Mouse (Mus musculus): ENCODE measurements around the gene Vmn1r196. TPM values are rescaled to one million over a fixed set of nuclear protein-coding genes. Genes with fewer than 3 reads are reported as not detected.

Vmn1r196 gene
- polyA plus RNA-seq (2015; fragmentation: Nextera tagmentation; extraction: Ambion mirVana) = not detected in 2 replicates

GRCm38 (mm10) chr13:22289620-22290019, at the start of gene Vmn1r196:
Gene Vmn1r196 (plus strand): TSS chr13:22289920.

GRCm38 (mm10) chr13:22243915-22244314, 45.8 kb upstream of the Vmn1r196 start, which contains the start of gene Vmn1r194:
Gene Vmn1r194 (plus strand): TSS chr13:22244215.

GRCm38 (mm10) chr13:22270222-22270621, 19.5 kb upstream of the Vmn1r196 start, which contains the start of gene Vmn1r195:
Gene Vmn1r195 (plus strand): TSS chr13:22270522.

GRCm38 (mm10) chr13:22324289-22324688, 34.6 kb downstream of the Vmn1r196 start, which contains the start of gene Vmn1r197:
Gene Vmn1r197 (plus strand): TSS chr13:22324589.

Other genes with a start within 250 kb of the Vmn1r196 start
- gene Hist1h4i, start 248.6 kb upstream of the Vmn1r196 start, polyA plus RNA-seq (2015; fragmentation: Nextera tagmentation; extraction: Ambion mirVana) = 4.6 and 7.5 TPM in 2 replicates
- gene Hist1h2ag, start 247.0 kb upstream of the Vmn1r196 start, polyA plus RNA-seq (2015; fragmentation: Nextera tagmentation; extraction: Ambion mirVana) = 8.4 and 8.8 TPM in 2 replicates
- gene Hist1h2bj, start 246.7 kb upstream of the Vmn1r196 start, polyA plus RNA-seq (2015; fragmentation: Nextera tagmentation; extraction: Ambion mirVana) = 1.8 and 2.4 TPM in 2 replicates
- gene Vmn1r188, start 205.5 kb upstream of the Vmn1r196 start, polyA plus RNA-seq (2015; fragmentation: Nextera tagmentation; extraction: Ambion mirVana) = not detected in 2 replicates
- gene Vmn1r189, start 184.1 kb upstream of the Vmn1r196 start, polyA plus RNA-seq (2015; fragmentation: Nextera tagmentation; extraction: Ambion mirVana) = not detected in 2 replicates
- gene Vmn1r191, start 106.0 kb upstream of the Vmn1r196 start, polyA plus RNA-seq (2015; fragmentation: Nextera tagmentation; extraction: Ambion mirVana) = not detected in 2 replicates
- gene Vmn1r192, start 98.8 kb upstream of the Vmn1r196 start, polyA plus RNA-seq (2015; fragmentation: Nextera tagmentation; extraction: Ambion mirVana) = not detected in 2 replicates
- gene Vmn1r193, start 66.8 kb upstream of the Vmn1r196 start, polyA plus RNA-seq (2015; fragmentation: Nextera tagmentation; extraction: Ambion mirVana) = not detected in 2 replicates
- not detected in 2 replicates for gene Vmn1r194, start 45.7 kb upstream of the Vmn1r196 start, polyA plus RNA-seq (2015; fragmentation: Nextera tagmentation; extraction: Ambion mirVana)
- not detected in 2 replicates for gene Vmn1r195, start 19.4 kb upstream of the Vmn1r196 start, polyA plus RNA-seq (2015; fragmentation: Nextera tagmentation; extraction: Ambion mirVana)
- gene Vmn1r197, start 34.7 kb downstream of the Vmn1r196 start, polyA plus RNA-seq (2015; fragmentation: Nextera tagmentation; extraction: Ambion mirVana) = not detected in 2 replicates
- not detected in 2 replicates for gene Vmn1r198, start 60.4 kb downstream of the Vmn1r196 start, polyA plus RNA-seq (2015; fragmentation: Nextera tagmentation; extraction: Ambion mirVana)
- not detected in 2 replicates for gene Vmn1r199, start 89.9 kb downstream of the Vmn1r196 start, polyA plus RNA-seq (2015; fragmentation: Nextera tagmentation; extraction: Ambion mirVana)
- not detected in 2 replicates for gene Vmn1r200, start 100.5 kb downstream of the Vmn1r196 start, polyA plus RNA-seq (2015; fragmentation: Nextera tagmentation; extraction: Ambion mirVana)
- gene Vmn1r201, start 182.0 kb downstream of the Vmn1r196 start, polyA plus RNA-seq (2015; fragmentation: Nextera tagmentation; extraction: Ambion mirVana) = not detected in 2 replicates
- not detected in 2 replicates for gene Vmn1r202, start 215.5 kb downstream of the Vmn1r196 start, polyA plus RNA-seq (2015; fragmentation: Nextera tagmentation; extraction: Ambion mirVana)
- gene Vmn1r203, start 228.2 kb downstream of the Vmn1r196 start, polyA plus RNA-seq (2015; fragmentation: Nextera tagmentation; extraction: Ambion mirVana) = not detected in 2 replicates